9 mouse cellular contexts compared by ENCODE assay signal in genomic region chr13:51930301-51930747, GRCm38 (mm10).
DNase-seq lines count a peak whose midpoint lies in the region; ATAC-seq lines count a peak whose summit lies in the region.
"Had no signal": no experiment of that assay in that cellular context is flagged by ENCODE, and none has a peak within 500 bp of the region (broad histone marks: within the 10 kb centered on the region; RNA-seq: fewer than 3 reads in every experiment).

No protein-coding gene starts in this region.

- no peak for ATAC-seq in kidney, embryonic 14.5 days (ENCODE audit: low FRiP score, low TSS enrichment)
- peak; percentile 49; the same call in 1 of the 2 replicates for ATAC-seq in neural tube, embryonic 14.5 days (ENCODE audit: low read depth)
- no peak for ATAC-seq in inflammation-experienced regulatory T-cells, adult 6 months

- 58% methylated on average over 6 of the region's 6 CpGs for WGBS in kidney, embryonic 14.5 days
- WGBS in neural tube, embryonic 14.5 days = 25% methylated on average over 6 of the region's 6 CpGs

- H3K4me1 ChIP-seq in kidney, embryonic 14.5 days (ENCODE audit: control insufficient read depth, insufficient read depth, low read length) = 0 out of 2 replicates have a peak, but pooled peaks cover 2% of the 10 kb centered on the region
- no peaks in the 10 kb centered on the region; the same call in 1 of the 2 replicates for H3K4me1 ChIP-seq in neural tube, embryonic 14.5 days (ENCODE audit: control insufficient read depth, insufficient read depth, low read length)

- intact Hi-C loops in heart, postnatal 14 days (cut with DNase I) = no loop called here

- no peak overlapping the region for H3K27ac ChIP-seq in kidney, embryonic 14.5 days (ENCODE audit: low read depth, low read length)
- no peak overlapping the region for H3K27ac ChIP-seq in neural tube, embryonic 14.5 days (ENCODE audit: low read depth, low read length)
- H3K27ac ChIP-seq: heart, embryonic 13.5 days had no signal

- H3K9me3 ChIP-seq in kidney, embryonic 14.5 days (ENCODE audit: control insufficient read depth, low read length) = no peaks in the 10 kb centered on the region
- H3K9me3 ChIP-seq in neural tube, embryonic 14.5 days (ENCODE audit: control insufficient read depth, low read length) = no peaks in the 10 kb centered on the region
- H3K9me3 ChIP-seq: heart, embryonic 13.5 days had no signal

- peak; percentile 57 for DNase-seq in kidney, adult 9 months
- peak; percentile 53 for DNase-seq in adrenal gland, adult 2 months
- peak; percentile 62 to 77 for DNase-seq in cerebellum, postnatal 10 days
- DNase-seq in heart, postnatal 14 days = peak; percentile 41 to 64
- DNase-seq in lung, postnatal 4 days = no peak

- H3K4me2 ChIP-seq in kidney, embryonic 14.5 days (replicated peaks; ENCODE audit: low read depth, low read length) = no peak overlapping the region
- H3K4me2 ChIP-seq in neural tube, embryonic 14.5 days (ENCODE audit: low read depth, low read length) = no peak overlapping the region
- H3K4me2 ChIP-seq: heart, embryonic 13.5 days had no signal

- H3K36me3 ChIP-seq in kidney, embryonic 14.5 days (ENCODE audit: control insufficient read depth, insufficient read depth, low read length) = no peaks in the 10 kb centered on the region
- no peaks in the 10 kb centered on the region for H3K36me3 ChIP-seq in neural tube, embryonic 14.5 days (ENCODE audit: control insufficient read depth, insufficient read depth, low read length)
- H3K36me3 ChIP-seq: heart, embryonic 13.5 days had no signal

- H3K9ac ChIP-seq in kidney, embryonic 14.5 days (ENCODE audit: low read depth, low read length) = no peak overlapping the region
- H3K9ac ChIP-seq in neural tube, embryonic 14.5 days (replicated peaks; ENCODE audit: low read depth, low read length) = no peak overlapping the region
- H3K9ac ChIP-seq: heart, embryonic 13.5 days had no signal

- H3K27me3 ChIP-seq in kidney, embryonic 14.5 days (ENCODE audit: control insufficient read depth, insufficient read depth, low read length) = no peaks in the 10 kb centered on the region
- no peaks in the 10 kb centered on the region for H3K27me3 ChIP-seq in neural tube, embryonic 14.5 days (ENCODE audit: control insufficient read depth, insufficient read depth, low read length)

- no peak overlapping the region for H3K4me3 ChIP-seq in kidney, embryonic 14.5 days (ENCODE audit: low read length)
- H3K4me3 ChIP-seq in neural tube, embryonic 14.5 days (ENCODE audit: low read depth, low read length) = no peak overlapping the region
- H3K4me3 ChIP-seq: heart, embryonic 13.5 days had no signal

Comparison
In these comparisons a context has a peak if more than half of its experiments do, and no peak if none do; other contexts are left out.
1. DNase-seq: peak in kidney, adult 9 months (single experiment), adrenal gland, adult 2 months (single experiment), cerebellum, postnatal 10 days (2 of 2) and heart, postnatal 14 days (2 of 2); none in lung, postnatal 4 days (0 of 2).